Mouse (Mus musculus) bone marrow macrophage, adult 2 months (primary cell): Measurements from ENCODE around the gene Neurod4.

Source experiments
- CTCF ChIP-seq: IDR thresholded peaks from 2 replicates; pipeline ENCODE4 v1.5.1; 2012; ENCODE audit warnings: low read depth, mild to moderate bottlenecking, low read length, moderate library complexity
- POLR2A ChIP-seq: IDR thresholded peaks from 2 replicates; pipeline ENCODE4 v1.6.1; 2012; ENCODE audit warnings: mild to moderate bottlenecking, low read depth, low read length, borderline replicate concordance

GRCm38 (mm10) chr10:130259483-130259882, 20.6 kb downstream of the Neurod4 start:
- TF ChIP-seq POLR2A (no peak), CTCF (no peak)
